Mouse (Mus musculus) adrenal gland, adult (tissue): Measurements from ENCODE around the gene Kalrn.

Source experiments
- DNase-seq, 2 experiments: peaks; one replicate each; pipeline ENCODE4 v3.0.0; 2022 to 2023; ENCODE audit warnings: low spot score in 1 of 2; ENCODE audit not compliant: inconsistent age in 2 of 2

Gene Kalrn

DNA sequence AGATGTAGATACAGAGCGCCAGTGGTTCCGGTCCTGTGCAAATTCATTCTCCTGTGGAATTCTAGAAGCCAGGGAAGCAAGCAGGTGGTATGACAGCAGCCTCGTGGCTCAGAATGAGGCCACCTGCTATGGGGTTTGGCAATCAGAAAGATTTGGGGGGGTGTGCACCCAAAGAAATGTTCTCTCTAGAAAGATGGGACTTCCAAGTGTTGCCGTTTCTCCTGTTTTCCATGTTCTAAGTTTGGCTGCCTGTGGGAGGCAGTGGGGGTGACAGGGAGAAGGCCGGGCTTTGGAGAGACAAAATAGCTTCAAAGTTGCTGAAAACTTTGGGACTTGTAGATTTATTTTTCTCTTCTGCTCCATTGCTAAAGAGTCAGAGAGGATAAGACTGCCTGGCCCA lies 301.9 kb downstream of the Kalrn start:
- no peak for DNase-seq

DNA sequence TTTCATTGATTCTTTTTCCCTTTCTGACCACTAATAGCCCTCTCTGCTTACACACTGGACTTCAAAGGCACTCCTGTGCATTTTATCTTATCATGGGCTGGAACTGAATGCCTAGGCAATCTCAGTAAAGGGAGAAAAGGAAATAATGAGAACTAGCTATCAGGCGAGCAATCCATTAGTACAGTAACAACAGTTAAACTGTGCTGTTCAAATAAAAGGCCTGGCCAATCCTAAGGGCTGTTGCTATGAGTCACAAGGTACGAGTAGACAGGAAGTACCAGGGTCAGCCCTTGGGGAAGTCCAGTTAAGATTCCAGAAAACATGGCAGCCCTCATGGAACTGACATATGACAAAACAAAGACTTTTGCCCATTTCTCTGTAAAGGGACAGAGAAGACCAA lies 302.7 kb downstream of the Kalrn start:
- DNase-seq, result no peak

DNA sequence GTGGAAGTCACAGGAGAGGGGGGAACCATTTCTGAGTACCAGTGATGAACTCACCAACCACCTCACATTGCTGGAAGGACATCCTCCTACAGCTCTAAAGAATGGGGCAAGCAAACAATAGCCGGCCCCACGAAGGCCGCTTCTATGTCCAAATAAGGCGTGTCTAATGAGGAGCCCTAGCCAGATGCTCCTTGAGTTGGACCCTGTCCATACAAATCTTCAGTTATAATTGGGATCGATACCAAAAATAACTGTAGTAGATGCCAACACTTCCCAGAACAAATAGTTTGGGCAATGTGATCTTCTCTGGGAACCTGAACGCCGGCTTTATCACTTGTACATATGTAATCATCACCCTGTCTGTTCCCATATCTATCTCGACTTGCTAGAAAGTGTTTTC lies 303.7 kb downstream of the Kalrn start:
- no peak for DNase-seq

- no peak for DNase-seq
Observed at GRCm38 (mm10) chr16:34267751-34268150, 305.6 kb downstream of the Kalrn start.

DNA sequence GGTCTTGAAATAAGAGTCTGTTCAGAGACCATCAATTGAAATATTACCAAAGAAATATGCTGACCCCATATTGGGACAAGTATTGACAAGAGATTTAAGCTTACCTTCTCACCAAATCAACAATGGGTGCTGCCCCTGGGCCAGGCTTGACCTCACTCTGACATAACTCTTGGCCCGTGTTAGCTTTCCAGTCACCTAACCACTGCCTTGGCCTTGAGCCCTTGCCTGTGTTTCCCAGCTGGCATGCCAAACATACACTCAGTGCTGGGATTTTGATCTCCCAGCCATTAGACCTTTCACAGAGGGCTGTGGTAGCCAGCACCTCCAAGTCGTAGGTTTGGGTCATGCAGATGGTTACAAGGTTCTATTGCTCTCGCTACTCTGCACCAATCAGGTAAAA lies 308.7 kb downstream of the Kalrn start:
- no peak for DNase-seq

- no peak for DNase-seq
Observed at GRCm38 (mm10) chr16:34262731-34263460, 310.4 kb downstream of the Kalrn start.

- no peak for DNase-seq
Observed at GRCm38 (mm10) chr16:34260971-34261924, 312.1 kb downstream of the Kalrn start.

DNA sequence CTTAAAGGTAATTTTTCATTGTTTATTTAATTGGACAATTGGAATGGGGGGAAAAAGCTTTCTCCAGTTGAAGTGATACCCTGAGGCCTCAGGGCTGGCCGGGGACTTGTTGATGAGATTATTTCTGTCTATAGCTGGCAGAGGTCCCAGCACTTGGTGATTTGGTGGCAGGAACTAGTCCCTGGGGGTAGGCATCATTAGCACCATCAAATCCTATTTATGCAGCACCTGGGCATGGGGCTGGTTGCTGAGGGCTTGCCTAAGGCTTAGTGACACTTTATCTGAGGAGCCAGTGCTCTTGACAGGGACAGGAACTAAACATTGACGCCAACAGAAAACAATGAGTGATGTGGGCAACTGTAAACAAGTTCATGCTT lies 318.7 kb downstream of the Kalrn start:
- DNase-seq, result no peak

GRCm38 (mm10) chr16:34254002-34254645 lies 319.2 kb downstream of the Kalrn start:
- DNase-seq, result no peak

DNA sequence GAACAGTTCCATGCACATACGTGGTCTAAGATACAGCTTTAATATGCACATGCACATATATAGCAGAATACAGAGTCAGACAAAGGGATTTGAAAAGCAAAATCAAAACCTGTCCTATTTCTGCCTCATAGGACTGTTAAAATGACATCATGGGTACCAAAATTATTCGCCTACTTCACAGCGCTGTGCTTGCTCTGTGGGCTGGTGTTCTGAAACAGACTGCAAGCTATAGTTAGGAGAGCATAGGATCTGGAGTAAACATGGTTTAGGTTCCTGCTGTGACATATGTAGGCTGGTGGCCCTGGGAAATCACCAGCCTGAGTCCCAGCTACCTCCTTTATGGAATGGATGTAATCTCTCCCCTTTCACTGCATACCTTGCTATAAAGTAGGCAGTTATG lies 320.7 kb downstream of the Kalrn start:
- no peak for DNase-seq

GRCm38 (mm10) chr16:34248256-34248655 lies 325.1 kb downstream of the Kalrn start:
- DNase-seq, result no peak

DNA sequence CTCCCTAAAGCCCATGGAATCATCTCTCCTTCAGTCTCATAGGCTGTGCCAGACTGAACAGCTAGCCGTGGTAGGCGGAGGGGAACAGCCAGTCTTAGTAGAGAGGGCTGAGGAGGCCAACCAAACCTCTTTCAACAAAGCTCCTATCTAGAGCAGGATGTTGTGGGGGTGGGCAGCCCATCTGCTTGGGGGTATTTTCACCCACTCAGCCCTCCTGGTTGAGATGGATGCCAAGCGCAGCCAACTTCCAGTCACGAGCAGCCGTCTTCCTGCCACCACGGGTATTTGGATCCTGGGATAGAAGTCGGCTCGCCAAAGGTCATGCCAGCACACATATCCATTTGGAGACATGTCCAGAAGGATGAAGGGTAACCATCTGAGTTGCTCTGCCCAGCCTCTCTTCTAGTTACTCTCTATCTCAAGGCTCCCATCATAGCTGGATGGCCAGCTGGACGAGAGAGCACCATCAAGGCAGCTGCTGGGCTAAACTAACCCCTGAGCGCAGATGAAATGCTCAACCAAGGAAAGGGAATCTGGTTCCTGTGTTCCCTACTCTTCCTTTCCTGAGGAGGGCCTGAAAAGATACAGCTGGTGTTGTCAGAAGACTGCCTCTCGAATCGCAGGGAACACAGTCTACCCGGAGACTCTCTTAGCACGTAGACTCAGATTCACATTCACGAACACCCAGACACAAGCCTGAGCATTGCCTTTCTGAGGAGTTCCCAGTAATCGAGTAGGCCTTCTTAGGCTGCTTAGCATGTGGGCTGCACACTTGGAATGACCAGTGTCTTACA lies 331.2 kb downstream of the Kalrn start:
- no peak for DNase-seq

DNA sequence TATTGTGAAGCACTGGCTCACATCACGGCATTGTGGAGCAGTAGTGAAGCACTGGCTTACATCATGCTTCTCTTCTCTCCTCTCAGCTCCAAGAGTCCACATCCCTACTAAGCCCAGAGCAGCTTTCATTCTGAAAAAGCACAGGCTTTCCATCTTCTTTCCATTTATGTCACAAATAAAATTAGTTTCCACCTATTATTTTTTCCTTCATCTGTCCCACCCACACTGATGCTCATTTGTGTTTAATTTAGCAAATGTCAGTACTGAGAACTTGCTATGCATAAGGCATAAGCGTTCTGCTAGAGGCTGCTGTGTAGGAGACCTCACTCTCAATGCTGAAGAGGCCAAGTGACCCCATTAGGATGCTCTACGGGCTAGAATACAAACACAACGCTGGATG lies 333.7 kb downstream of the Kalrn start:
- DNase-seq, result no peak

GRCm38 (mm10) chr16:34236898-34237611 lies 336.3 kb downstream of the Kalrn start:
- no peak for DNase-seq

GRCm38 (mm10) chr16:34235086-34235485 lies 338.2 kb downstream of the Kalrn start:
- no peak for DNase-seq

- DNase-seq, result no peak
Observed at GRCm38 (mm10) chr16:34231952-34232351, 341.4 kb downstream of the Kalrn start.

GRCm38 (mm10) chr16:34231146-34231545 lies 342.2 kb downstream of the Kalrn start:
- DNase-seq, result no peak

DNA sequence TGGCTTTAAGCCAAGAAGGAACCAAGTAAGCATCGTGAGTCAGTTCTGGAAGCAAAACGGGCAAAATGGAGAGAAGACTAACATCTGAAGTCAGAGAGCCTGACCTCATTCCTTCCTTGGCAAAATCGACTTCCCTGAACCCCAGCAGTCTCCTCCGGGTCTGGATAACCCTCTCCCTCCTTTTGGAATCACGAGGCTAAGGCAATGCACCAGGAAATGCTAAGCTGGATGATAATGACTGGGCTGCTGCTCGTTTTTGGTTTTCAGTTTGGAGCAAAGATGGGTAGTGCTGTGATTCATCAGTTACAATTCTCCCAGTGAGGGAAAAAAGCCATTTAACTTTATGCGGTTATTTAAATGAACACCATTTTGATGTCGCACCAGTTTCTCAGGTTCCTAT lies 344.0 kb downstream of the Kalrn start:
- no peak for DNase-seq

DNA sequence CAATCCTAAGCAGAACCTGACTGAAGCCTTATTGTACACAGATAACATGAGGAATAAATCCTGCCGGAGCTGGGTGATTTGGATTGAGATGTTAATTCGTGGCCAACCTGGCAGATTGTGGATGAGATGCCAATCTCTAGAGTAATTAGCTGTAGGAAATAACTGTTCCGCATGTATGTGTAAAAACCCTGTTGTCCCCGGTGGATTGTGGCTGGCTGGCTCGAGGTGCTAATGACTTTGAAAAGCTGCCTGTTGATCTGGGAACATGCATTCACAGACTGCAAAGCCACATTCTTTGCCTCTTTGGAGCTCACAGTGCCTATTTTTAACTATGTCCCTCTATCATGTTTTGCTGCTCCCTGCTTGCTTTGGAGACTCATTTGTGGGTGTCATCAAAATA lies 344.7 kb downstream of the Kalrn start:
- DNase-seq, result no peak

DNA sequence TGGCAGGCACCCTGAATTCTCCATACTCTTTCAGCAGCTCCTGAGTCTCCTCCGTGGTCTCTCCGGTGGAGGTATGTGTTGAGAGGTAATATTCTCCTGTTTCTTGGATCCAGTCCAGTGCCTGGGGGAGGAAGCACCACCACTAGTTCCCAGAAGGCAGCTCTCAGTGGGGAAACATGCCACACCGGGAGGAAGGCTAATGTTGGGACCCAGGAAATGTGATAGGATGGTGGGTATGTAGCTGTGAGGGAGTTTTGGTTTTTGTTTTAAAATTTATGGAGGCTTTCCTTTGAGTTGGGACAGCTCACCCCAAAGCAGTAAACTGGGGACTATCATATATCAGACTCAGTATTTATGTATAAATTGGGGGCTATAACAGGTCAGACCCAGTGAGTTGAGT lies 361.2 kb downstream of the Kalrn start:
- no peak for DNase-seq
